Mouse (Mus musculus) embryonic facial prominence, embryonic 15.5 days (tissue): ENCODE data around the gene Il25. TPM values are rescaled to one million over a fixed set of nuclear protein-coding genes. Genes with fewer than 3 reads are reported as not detected.

Experiments
- ATAC-seq: fragments of 200-750 bp; cut with Nextera tagmentation; 2 replicates; pipeline ENCODE4 v1.8.0; 2017; ENCODE audit warnings: low read depth, moderate TSS enrichment; ENCODE audit not compliant: insufficient number of reproducible peaks, low FRiP score, low TSS enrichment
- H3K27ac ChIP-seq: fragments of 300-500 bp; sonication (generic); replicated peaks from 2 replicates; pipeline ENCODE4 v1.5.1; 2015; ENCODE audit warnings: mild to moderate bottlenecking, inconsistent platforms
- H3K27me3 ChIP-seq: fragments of 300-500 bp; sonication (generic); 2 replicates; pipeline ENCODE4 v1.6.1; 2015; ENCODE audit warnings: inconsistent platforms
- H3K36me3 ChIP-seq: fragments of 300-500 bp; sonication (generic); 2 replicates; pipeline ENCODE4 v1.6.1; 2015; ENCODE audit warnings: mild to moderate bottlenecking, inconsistent platforms
- H3K4me1 ChIP-seq: fragments of 300-500 bp; sonication (generic); 2 replicates; pipeline ENCODE4 v1.6.1; 2015; ENCODE audit warnings: inconsistent platforms
- H3K4me2 ChIP-seq: fragments of 300-500 bp; sonication (generic); replicated peaks from 2 replicates; pipeline ENCODE4 v1.6.1; 2015; ENCODE audit warnings: mild to moderate bottlenecking, inconsistent platforms
- H3K4me3 ChIP-seq: fragments of 300-500 bp; sonication (generic); replicated peaks from 2 replicates; pipeline ENCODE4 v1.5.1; 2015; ENCODE audit warnings: mild to moderate bottlenecking, inconsistent platforms
- H3K9ac ChIP-seq: fragments of 300-500 bp; sonication (generic); 2 replicates; pipeline ENCODE4 v1.6.1; 2015; ENCODE audit warnings: inconsistent platforms
- H3K9me3 ChIP-seq: fragments of 300-500 bp; sonication (generic); replicated peaks from 2 replicates; pipeline ENCODE4 v1.6.1; 2016; ENCODE audit warnings: inconsistent platforms
- WGBS: fragments of 180-500 bp; shearing (Covaris S2); methylation state at CpG from one replicate; pipeline ENCODE4 v1.1.7; 2015; 5-methylcytosine and 5-hydroxymethylcytosine counted together
- microRNA counts: library from miRNA; unstranded; fragments of <30 nt; microRNA quantifications from one replicate; lab custom pipeline; 2016
- microRNA-seq: library from miRNA; unstranded; fragments of <30 nt; microRNA quantifications from one replicate; pipeline ENCODE4, GENCODE M21; 2016; ENCODE audit warnings: borderline number of aligned reads
- polyA plus RNA-seq: library from polyadenylated mRNA; unstranded; fragments of >200 nt; fragmentation: Nextera tagmentation; extraction: Ambion mirVana; gene quantifications from 2 replicates; pipeline ENCODE4 v1.2.1, GENCODE M21; 2015

Il25 gene
- polyA plus RNA-seq, 1 experiment from 2014 or later: 0.47 TPM

- H3K4me1 ChIP-seq: no peaks in the 10 kb centered on the region
- no peak overlapping the region for H3K4me2 ChIP-seq
- no peaks in the 10 kb centered on the region for H3K9me3 ChIP-seq
- H3K27ac ChIP-seq: no peak overlapping the region
- no peaks in the 10 kb centered on the region for H3K27me3 ChIP-seq
- H3K9ac ChIP-seq: no peak overlapping the region
- 78% methylated on average over 6 of the region's 6 CpGs for WGBS
- no peak for ATAC-seq
- H3K36me3 ChIP-seq: no peaks in the 10 kb centered on the region
- H3K4me3 ChIP-seq: no peak overlapping the region
These were observed 41.7 kb downstream of the Il25 start for GRCm38 (mm10) chr14:54974068-54974791.

GRCm38 (mm10) chr14:54976633-54977032 is 44.1 kb downstream of the Il25 start, which contains the start of gene Gm17428:
Gm17428 (plus strand) TSS chr14:54976933.
- Histone ChIP-seq H3K9ac (no peak within 1 kb of the TSS), H3K27me3 (no peaks in the 10 kb centered on the region), H3K9me3 (no peaks in the 10 kb centered on the region), H3K4me3 (no peak within 1 kb of the TSS), H3K36me3 (no peaks in the 10 kb centered on the region), H3K27ac (no peak within 1 kb of the TSS), H3K4me1 (no peaks in the 10 kb centered on the region), H3K4me2 (no peak within 1 kb of the TSS)
- no peak for ATAC-seq
- WGBS: 50% methylated on average over 1 of the region's 1 CpGs

- H3K4me3 ChIP-seq: no peak overlapping the region
These were observed 46.2 kb downstream of the Il25 start for GRCm38 (mm10) chr14:54978664-54979063.

GRCm38 (mm10) chr14:54981934-54982333 is 49.4 kb downstream of the Il25 start:
- Histone ChIP-seq H3K9ac (no peak overlapping the region), H3K4me3 (no peak overlapping the region), H3K9me3 (no peaks in the 10 kb centered on the region), H3K36me3 (no peaks in the 10 kb centered on the region), H3K4me1 (no peaks in the 10 kb centered on the region), H3K27me3 (no peaks in the 10 kb centered on the region), H3K27ac (no peak overlapping the region), H3K4me2 (no peak overlapping the region)
- 91% methylated on average over 7 of the region's 7 CpGs for WGBS
- no peak for ATAC-seq

More at GRCm38 (mm10) chr14:54978664-54979063, 46.2 kb downstream of the Il25 start:
- ATAC-seq: no peak
- H3K27me3 ChIP-seq: no peaks in the 10 kb centered on the region
- no peak overlapping the region for H3K27ac ChIP-seq
- no peaks in the 10 kb centered on the region for H3K36me3 ChIP-seq
- no peak overlapping the region for H3K9ac ChIP-seq
- no peaks in the 10 kb centered on the region for H3K9me3 ChIP-seq
- no peaks in the 10 kb centered on the region for H3K4me1 ChIP-seq
- WGBS: 86% methylated on average over 8 of the region's 8 CpGs
- no peak overlapping the region for H3K4me2 ChIP-seq

MicroRNAs within 50 kb of the gene (microRNA counts, 519-probe panel; counts per million panel counts)
- microRNA mmu-miR-208a (lab: Ali Mortazavi, UCI) (1,877 counts per million, percentile 31 among the panel's probes with 10 or more counts), microRNA mmu-miR-208b (lab: Ali Mortazavi, UCI) (1,740 counts per million, percentile 23 among the panel's probes with 10 or more counts)

Small RNA genes lying within 50 kb of the gene (microRNA-seq; reads per million reads assigned to microRNA genes)
- gene Mir208a (5.0 reads per million, percentile 20 among the genes with 10 or more reads in this experiment), gene Mir208b (90.5 reads per million, percentile 53 among the genes with 10 or more reads in this experiment)

Other genes starting within 250 kb of the Il25 start
- gene 1700123O20Rik, start 246.5 kb upstream of the Il25 start, polyA plus RNA-seq: 74.2 and 75.5 TPM in 2 replicates
- gene Acin1, start 245.8 kb upstream of the Il25 start, polyA plus RNA-seq: 130 and 132 TPM in 2 replicates
- 0.23 and 0.28 TPM in 2 replicates for gene Gm29776, start 233.9 kb upstream of the Il25 start, polyA plus RNA-seq
- not detected in 2 replicates for gene Cebpe, start 220.5 kb upstream of the Il25 start, polyA plus RNA-seq
- 6.5 and 6.8 TPM in 2 replicates for gene Slc7a8, start 150.7 kb upstream of the Il25 start, polyA plus RNA-seq
- gene Rnf212b, start 118.6 kb upstream of the Il25 start, polyA plus RNA-seq: not detected in 2 replicates
- 9.7 and 10.1 TPM in 2 replicates for gene Homez, start 61.7 kb upstream of the Il25 start, polyA plus RNA-seq
- 0.83 and 1.2 TPM in 2 replicates for gene Ppp1r3e, start 55.1 kb upstream of the Il25 start, polyA plus RNA-seq
- gene Bcl2l2, start 49.3 kb upstream of the Il25 start, polyA plus RNA-seq: 4.1 and 5.0 TPM in 2 replicates
- not detected in 2 replicates for gene Gm20521, start 49.3 kb upstream of the Il25 start, polyA plus RNA-seq
- 124 and 125 TPM in 2 replicates for gene Pabpn1, start 40.2 kb upstream of the Il25 start, polyA plus RNA-seq
- gene Slc22a17, start 19.6 kb upstream of the Il25 start, polyA plus RNA-seq: 81.7 and 93.6 TPM in 2 replicates
- gene Efs, start 6.6 kb upstream of the Il25 start, polyA plus RNA-seq: 59.7 and 63.4 TPM in 2 replicates
- gene Cmtm5, start 3.6 kb downstream of the Il25 start, polyA plus RNA-seq: 8.9 and 9.4 TPM in 2 replicates
- 3.0 and 6.0 TPM in 2 replicates for gene Myh6, start 34.2 kb downstream of the Il25 start, polyA plus RNA-seq
- gene Gm17428, start 44.2 kb downstream of the Il25 start, polyA plus RNA-seq: not detected in 2 replicates
- 21.5 and 33.1 TPM in 2 replicates for gene Myh7, start 61.9 kb downstream of the Il25 start, polyA plus RNA-seq
- gene Ngdn, start 82.8 kb downstream of the Il25 start, polyA plus RNA-seq: 70.7 and 73.9 TPM in 2 replicates
- gene Zfhx2, start 159.6 kb downstream of the Il25 start, polyA plus RNA-seq: 4.2 and 5.0 TPM in 2 replicates
- gene Thtpa, start 162.1 kb downstream of the Il25 start, polyA plus RNA-seq: 21.5 and 22.4 TPM in 2 replicates
- gene Ap1g2, start 173.9 kb downstream of the Il25 start, polyA plus RNA-seq: 25.5 and 29.1 TPM in 2 replicates
- 3.0 and 3.6 TPM in 2 replicates for gene Jph4, start 184.2 kb downstream of the Il25 start, polyA plus RNA-seq